Mouse (Mus musculus): ENCODE results near the gene Apon. TPM values are rescaled to one million over a fixed set of nuclear protein-coding genes. Genes with fewer than 3 reads are reported as not detected.

Apon gene
- polyA plus RNA-seq, 1 experiment from 2014 or later: 0.27 TPM

DNA sequence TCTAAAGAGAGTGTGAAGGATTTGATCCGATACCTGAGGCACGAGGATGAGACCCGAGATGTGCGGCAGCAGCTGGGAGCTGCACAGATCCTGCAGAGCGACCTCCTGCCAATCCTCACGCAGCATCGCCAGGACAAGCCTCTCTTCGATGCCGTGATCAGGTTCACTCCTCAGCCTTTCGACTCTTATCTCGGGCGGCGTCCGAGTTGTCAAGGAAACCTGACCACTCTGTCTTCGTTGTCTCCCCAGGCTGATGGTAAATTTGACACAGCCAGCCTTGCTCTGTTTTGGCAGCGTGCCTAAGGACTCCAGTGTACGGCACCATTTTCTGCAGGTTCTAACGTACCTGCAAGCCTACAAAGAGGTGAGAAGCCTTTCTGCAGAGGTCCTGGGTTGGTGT lies 13.8 kb upstream of the Apon start:
- H3K9me3 ChIP-seq (ENCODE audit: control insufficient read depth, low read depth, low read length): no peaks in the 10 kb centered on the region
- H3K4me1 ChIP-seq (ENCODE audit: control insufficient read depth, insufficient read depth, low read length): no peaks in the 10 kb centered on the region
- no peak overlapping the region for H3K9ac ChIP-seq (replicated peaks; ENCODE audit: low read depth, low read length)
- no peaks in the 10 kb centered on the region for H3K27me3 ChIP-seq (ENCODE audit: control insufficient read depth, insufficient read depth, low read length)
- ATAC-seq (ENCODE audit: insufficient number of reproducible peaks, insufficient read depth, low FRiP score, low read depth): no peak
- 83% methylated on average over 18 of the region's 18 CpGs for WGBS
- no peak overlapping the region for H3K27ac ChIP-seq (ENCODE audit: low read length)
- H3K36me3 ChIP-seq (ENCODE audit: control insufficient read depth, insufficient read depth, low read length): peaks cover 25% of the 10 kb centered on the region
- no peak overlapping the region for H3K4me3 ChIP-seq (ENCODE audit: low read depth, low read length)
- H3K4me2 ChIP-seq (replicated peaks; ENCODE audit: low read depth, low read length): no peak overlapping the region

DNA sequence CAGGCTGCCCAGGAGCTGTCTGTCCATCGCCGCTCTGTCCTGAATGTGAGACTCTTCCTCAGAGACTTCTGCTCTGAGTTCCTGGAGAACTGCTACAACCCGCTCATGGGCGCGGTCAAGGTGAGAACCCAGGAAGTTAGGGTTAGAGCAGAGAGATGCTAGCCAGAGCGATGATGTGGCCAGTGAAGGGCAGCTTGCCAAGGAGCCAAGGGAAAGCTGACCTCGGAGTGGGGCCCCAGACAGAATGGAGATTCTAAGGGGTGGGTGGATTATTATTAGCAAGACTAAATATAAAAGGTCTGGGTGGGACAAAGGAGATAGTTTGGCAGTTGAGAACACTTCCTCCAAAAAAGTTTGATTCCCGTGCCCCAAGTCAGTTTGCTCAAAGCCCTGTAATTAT lies 10.6 kb upstream of the Apon start:
- WGBS: 93% methylated on average over 8 of the region's 8 CpGs
- ATAC-seq (ENCODE audit: insufficient number of reproducible peaks, insufficient read depth, low FRiP score, low read depth): no peak
- Histone ChIP-seq H3K9ac (replicated peaks; ENCODE audit: low read depth, low read length) (no peak overlapping the region), H3K36me3 (ENCODE audit: control insufficient read depth, insufficient read depth, low read length) (peaks cover 56% of the 10 kb centered on the region), H3K27ac (ENCODE audit: low read length) (no peak overlapping the region), H3K9me3 (ENCODE audit: control insufficient read depth, low read depth, low read length) (no peaks in the 10 kb centered on the region), H3K4me1 (ENCODE audit: control insufficient read depth, insufficient read depth, low read length) (no peaks in the 10 kb centered on the region), H3K4me3 (ENCODE audit: low read depth, low read length) (no peak overlapping the region), H3K27me3 (ENCODE audit: control insufficient read depth, insufficient read depth, low read length) (no peaks in the 10 kb centered on the region), H3K4me2 (replicated peaks; ENCODE audit: low read depth, low read length) (no peak overlapping the region)

DNA sequence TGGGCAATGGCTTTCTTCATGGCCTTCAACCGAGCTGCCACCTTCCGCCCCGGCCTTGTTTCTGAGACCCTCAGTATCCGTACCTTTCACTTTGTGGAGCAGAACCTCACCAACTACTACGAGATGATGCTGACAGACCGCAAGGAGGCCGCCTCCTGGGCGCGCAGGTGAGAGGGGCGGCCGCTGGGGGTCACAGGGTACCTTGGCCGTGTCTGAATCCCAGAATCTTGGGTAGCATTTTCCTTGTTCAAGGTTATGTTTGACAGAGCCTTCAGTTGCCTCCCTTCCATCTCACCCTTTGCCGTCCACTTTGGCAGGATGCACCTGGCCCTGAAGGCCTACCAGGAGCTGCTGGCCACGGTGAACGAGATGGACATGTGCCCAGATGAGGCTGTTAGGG lies 9.8 kb upstream of the Apon start:
- Histone ChIP-seq H3K36me3 (ENCODE audit: control insufficient read depth, insufficient read depth, low read length) (peaks cover 61% of the 10 kb centered on the region), H3K27ac (ENCODE audit: low read length) (no peak overlapping the region), H3K4me1 (ENCODE audit: control insufficient read depth, insufficient read depth, low read length) (no peaks in the 10 kb centered on the region), H3K4me3 (ENCODE audit: low read depth, low read length) (no peak overlapping the region), H3K4me2 (replicated peaks; ENCODE audit: low read depth, low read length) (no peak overlapping the region), H3K9ac (replicated peaks; ENCODE audit: low read depth, low read length) (no peak overlapping the region), H3K27me3 (ENCODE audit: control insufficient read depth, insufficient read depth, low read length) (no peaks in the 10 kb centered on the region), H3K9me3 (ENCODE audit: control insufficient read depth, low read depth, low read length) (no peaks in the 10 kb centered on the region)
- WGBS: 96% methylated on average over 15 of the region's 15 CpGs
- no peak for ATAC-seq (ENCODE audit: insufficient number of reproducible peaks, insufficient read depth, low FRiP score, low read depth)

DNA sequence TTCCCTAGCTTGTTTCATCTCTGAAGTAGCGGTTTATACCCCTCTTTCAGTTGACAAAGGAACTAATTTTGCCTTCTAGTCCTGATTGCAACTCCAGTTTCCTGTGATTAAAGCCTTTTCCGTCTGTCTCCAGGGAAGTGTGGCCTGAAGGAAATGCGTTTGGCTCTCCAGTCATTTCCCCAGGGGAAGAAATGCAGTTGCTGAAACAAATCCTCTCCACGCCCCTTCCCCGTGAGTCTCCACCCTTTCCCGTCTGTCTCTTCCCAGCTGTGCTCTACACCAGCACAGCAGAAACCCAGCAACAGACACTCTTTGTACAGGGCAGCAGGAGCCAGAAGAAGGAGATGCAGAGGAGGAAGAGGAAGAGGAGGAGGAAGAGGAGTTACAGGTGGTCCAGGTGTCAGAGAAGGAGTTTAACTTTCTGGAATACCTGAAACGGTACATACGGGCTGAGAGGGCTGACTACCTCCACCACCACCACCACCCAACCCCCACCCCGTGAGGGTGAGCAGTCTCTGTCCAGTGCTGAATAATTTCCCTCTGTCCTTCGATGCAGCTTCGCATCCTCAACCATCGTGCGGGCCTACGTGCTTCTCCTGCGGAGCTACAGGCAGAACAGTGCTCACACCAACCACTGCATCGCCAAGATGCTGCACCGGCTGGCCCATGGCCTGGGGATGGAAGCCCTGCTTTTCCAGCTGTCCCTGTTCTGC lies 6.7 kb upstream of the Apon start:
- Histone ChIP-seq H3K27me3 (ENCODE audit: control insufficient read depth, insufficient read depth, low read length) (no peaks in the 10 kb centered on the region), H3K27ac (ENCODE audit: low read length) (peak overlapping the region; percentile 33; the same call in 1 of the 2 replicates), H3K36me3 (ENCODE audit: control insufficient read depth, insufficient read depth, low read length) (peaks cover 82% of the 10 kb centered on the region), H3K4me1 (ENCODE audit: control insufficient read depth, insufficient read depth, low read length) (no peaks in the 10 kb centered on the region), H3K9ac (replicated peaks; ENCODE audit: low read depth, low read length) (no peak overlapping the region), H3K9me3 (ENCODE audit: control insufficient read depth, low read depth, low read length) (no peaks in the 10 kb centered on the region), H3K4me2 (replicated peaks; ENCODE audit: low read depth, low read length) (no peak overlapping the region), H3K4me3 (ENCODE audit: low read depth, low read length) (no peak overlapping the region)
- no peak for ATAC-seq (ENCODE audit: insufficient number of reproducible peaks, insufficient read depth, low FRiP score, low read depth)
- 82% methylated on average over 17 of the region's 17 CpGs for WGBS

DNA sequence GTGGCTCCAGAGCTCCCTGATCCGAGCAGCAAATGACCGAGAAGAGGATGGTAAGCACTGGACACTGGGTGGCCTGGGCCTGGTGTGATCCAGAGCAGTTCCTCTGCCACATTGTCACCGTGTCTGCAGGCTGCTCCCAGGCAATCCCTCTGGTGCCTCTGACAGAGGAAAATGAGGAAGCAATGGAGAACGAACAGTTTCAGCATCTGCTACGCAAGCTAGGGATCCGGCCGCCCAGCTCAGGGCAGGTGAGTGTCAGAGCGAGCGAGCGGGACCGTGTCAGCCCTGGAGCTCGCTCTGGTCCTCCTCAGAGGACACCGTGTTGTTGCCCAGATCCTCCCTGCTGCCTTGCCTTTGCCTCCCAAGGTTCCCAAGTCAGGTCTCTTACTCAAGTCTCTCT lies 3.3 kb upstream of the Apon start:
- Histone ChIP-seq H3K4me3 (ENCODE audit: low read depth, low read length) (no peak overlapping the region), H3K27me3 (ENCODE audit: control insufficient read depth, insufficient read depth, low read length) (no peaks in the 10 kb centered on the region), H3K36me3 (ENCODE audit: control insufficient read depth, insufficient read depth, low read length) (peaks cover 65% of the 10 kb centered on the region), H3K4me2 (replicated peaks; ENCODE audit: low read depth, low read length) (no peak overlapping the region), H3K9ac (replicated peaks; ENCODE audit: low read depth, low read length) (no peak overlapping the region), H3K9me3 (ENCODE audit: control insufficient read depth, low read depth, low read length) (no peaks in the 10 kb centered on the region), H3K4me1 (ENCODE audit: control insufficient read depth, insufficient read depth, low read length) (no peaks in the 10 kb centered on the region), H3K27ac (ENCODE audit: low read length) (no peak overlapping the region)
- ATAC-seq (ENCODE audit: insufficient number of reproducible peaks, insufficient read depth, low FRiP score, low read depth): no peak
- WGBS: 90% methylated on average over 13 of the region's 13 CpGs

DNA sequence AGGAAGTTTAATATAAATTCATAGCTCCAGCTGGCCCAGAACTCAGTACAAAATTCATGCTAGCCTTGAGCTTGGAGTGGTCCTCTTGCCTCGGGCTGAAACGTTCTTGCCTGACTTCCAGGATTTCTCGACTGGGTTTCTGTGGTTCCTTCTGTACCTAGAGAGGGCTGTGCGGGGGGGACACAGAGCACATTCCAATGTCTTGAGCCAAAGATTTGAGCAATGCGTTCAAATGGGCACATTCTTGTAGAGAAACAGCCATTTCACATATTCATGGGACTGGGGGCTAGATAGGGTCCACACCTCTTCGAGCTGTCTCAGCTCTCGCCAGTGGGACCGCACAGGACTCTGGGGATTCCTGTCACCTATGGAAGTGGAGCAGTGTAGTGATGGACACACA lies 2.0 kb downstream of the Apon start:
- no peak overlapping the region for H3K9ac ChIP-seq (replicated peaks; ENCODE audit: low read depth, low read length)
- no peaks in the 10 kb centered on the region for H3K27me3 ChIP-seq (ENCODE audit: control insufficient read depth, insufficient read depth, low read length)
- no peak for ATAC-seq (ENCODE audit: insufficient number of reproducible peaks, insufficient read depth, low FRiP score, low read depth)
- H3K9me3 ChIP-seq (ENCODE audit: control insufficient read depth, low read depth, low read length): no peaks in the 10 kb centered on the region
- H3K4me3 ChIP-seq (ENCODE audit: low read depth, low read length): no peak overlapping the region
- no peak overlapping the region for H3K4me2 ChIP-seq (replicated peaks; ENCODE audit: low read depth, low read length)
- peaks cover 18% of the 10 kb centered on the region for H3K36me3 ChIP-seq (ENCODE audit: control insufficient read depth, insufficient read depth, low read length)
- H3K27ac ChIP-seq (ENCODE audit: low read length): no peak overlapping the region
- H3K4me1 ChIP-seq (ENCODE audit: control insufficient read depth, insufficient read depth, low read length): no peaks in the 10 kb centered on the region
- 91% methylated on average over 8 of the region's 8 CpGs for WGBS

DNA sequence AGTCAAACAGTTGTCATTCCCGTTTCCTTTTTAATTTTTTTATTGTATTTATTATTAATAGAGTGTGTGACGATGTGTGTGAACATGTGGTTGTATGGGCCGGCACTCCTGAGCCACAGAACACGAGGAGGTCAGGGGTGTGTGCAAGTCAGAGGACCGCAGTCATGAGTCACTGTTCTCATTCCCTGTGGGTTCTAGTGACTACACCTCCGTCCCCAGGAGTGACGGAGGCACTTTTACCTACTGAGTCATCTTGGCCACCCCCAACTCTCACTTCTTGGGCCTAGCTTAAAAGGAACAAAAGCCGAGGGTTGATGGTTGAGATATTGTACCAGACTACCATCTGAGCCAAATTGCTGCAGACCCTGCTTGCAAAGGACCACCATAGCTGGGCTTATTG lies 2.4 kb downstream of the Apon start:
- H3K27ac ChIP-seq (ENCODE audit: low read length): no peak overlapping the region
- peaks cover 14% of the 10 kb centered on the region for H3K36me3 ChIP-seq (ENCODE audit: control insufficient read depth, insufficient read depth, low read length)
- 90% methylated on average over 8 of the region's 8 CpGs for WGBS
- H3K4me3 ChIP-seq (ENCODE audit: low read depth, low read length): no peak overlapping the region
- no peaks in the 10 kb centered on the region for H3K9me3 ChIP-seq (ENCODE audit: control insufficient read depth, low read depth, low read length)
- H3K4me2 ChIP-seq (replicated peaks; ENCODE audit: low read depth, low read length): no peak overlapping the region
- H3K9ac ChIP-seq (replicated peaks; ENCODE audit: low read depth, low read length): no peak overlapping the region
- H3K27me3 ChIP-seq (ENCODE audit: control insufficient read depth, insufficient read depth, low read length): no peaks in the 10 kb centered on the region
- ATAC-seq (ENCODE audit: insufficient number of reproducible peaks, insufficient read depth, low FRiP score, low read depth): no peak
- no peaks in the 10 kb centered on the region for H3K4me1 ChIP-seq (ENCODE audit: control insufficient read depth, insufficient read depth, low read length)

DNA sequence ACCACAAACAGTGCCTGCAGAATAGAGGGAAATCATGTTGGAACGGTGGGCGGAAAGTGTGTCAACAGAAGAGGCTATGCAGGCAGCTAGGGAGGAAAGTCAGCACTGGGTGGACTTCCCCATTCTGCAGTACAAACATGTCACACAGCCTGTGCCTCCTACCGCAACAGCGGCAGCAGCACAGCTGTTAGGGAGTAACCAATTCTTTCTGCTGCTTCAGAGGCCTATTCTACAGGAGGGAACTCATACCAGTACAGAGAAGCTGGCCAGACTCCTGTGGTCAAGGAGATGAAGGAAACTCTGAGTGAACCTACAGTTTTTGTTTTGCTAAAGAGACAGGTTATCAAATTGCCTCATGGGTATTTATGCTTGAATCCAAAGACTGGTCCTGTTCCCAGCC lies 5.1 kb downstream of the Apon start:
- Histone ChIP-seq H3K9ac (replicated peaks; ENCODE audit: low read depth, low read length) (no peak overlapping the region), H3K4me2 (replicated peaks; ENCODE audit: low read depth, low read length) (no peak overlapping the region), H3K36me3 (ENCODE audit: control insufficient read depth, insufficient read depth, low read length) (no peaks in the 10 kb centered on the region), H3K9me3 (ENCODE audit: control insufficient read depth, low read depth, low read length) (no peaks in the 10 kb centered on the region), H3K27ac (ENCODE audit: low read length) (no peak overlapping the region), H3K27me3 (ENCODE audit: control insufficient read depth, insufficient read depth, low read length) (no peaks in the 10 kb centered on the region), H3K4me1 (ENCODE audit: control insufficient read depth, insufficient read depth, low read length) (no peaks in the 10 kb centered on the region), H3K4me3 (ENCODE audit: low read depth, low read length) (no peak overlapping the region)
- 65% methylated on average over 4 of the region's 4 CpGs for WGBS
- ATAC-seq (ENCODE audit: insufficient number of reproducible peaks, insufficient read depth, low FRiP score, low read depth): no peak

DNA sequence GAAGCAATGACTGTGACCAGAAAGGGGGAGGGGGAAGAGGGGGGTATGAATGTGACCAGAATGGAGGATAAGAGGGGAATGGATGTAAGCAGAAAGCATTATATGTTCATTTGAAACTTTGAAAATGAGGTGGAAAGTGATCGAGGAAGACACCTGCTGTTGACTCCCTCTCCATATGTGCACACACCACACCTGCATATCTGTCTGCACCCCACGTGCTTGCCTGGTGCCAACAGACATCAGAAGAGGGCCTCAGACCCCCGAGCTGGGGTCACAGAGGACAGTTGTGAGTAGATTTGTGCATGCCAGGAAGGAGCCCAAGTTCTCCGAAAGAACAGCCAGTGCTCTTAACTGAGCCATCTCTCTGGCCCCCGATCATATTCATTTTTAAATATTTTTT lies 6.0 kb downstream of the Apon start:
- WGBS: 85% methylated on average over 5 of the region's 5 CpGs
- Histone ChIP-seq H3K9ac (replicated peaks; ENCODE audit: low read depth, low read length) (no peak overlapping the region), H3K4me2 (replicated peaks; ENCODE audit: low read depth, low read length) (no peak overlapping the region), H3K27ac (ENCODE audit: low read length) (no peak overlapping the region), H3K36me3 (ENCODE audit: control insufficient read depth, insufficient read depth, low read length) (no peaks in the 10 kb centered on the region), H3K4me3 (ENCODE audit: low read depth, low read length) (no peak overlapping the region), H3K27me3 (ENCODE audit: control insufficient read depth, insufficient read depth, low read length) (no peaks in the 10 kb centered on the region), H3K4me1 (ENCODE audit: control insufficient read depth, insufficient read depth, low read length) (no peaks in the 10 kb centered on the region), H3K9me3 (ENCODE audit: control insufficient read depth, low read depth, low read length) (no peaks in the 10 kb centered on the region)
- no peak for ATAC-seq (ENCODE audit: insufficient number of reproducible peaks, insufficient read depth, low FRiP score, low read depth)

All from stomach, embryonic 14.5 days (tissue).